Mouse (Mus musculus) hindbrain, embryonic 14.5 days (tissue): Measurements from ENCODE around the gene Ctsl. TPM values are rescaled to one million over a fixed set of nuclear protein-coding genes. Genes with fewer than 3 reads are reported as not detected.

Source experiments
- ATAC-seq: fragments of 200-750 bp; cut with Nextera tagmentation; 2 replicates; pipeline ENCODE4 v1.8.0; 2017; ENCODE audit warnings: moderate number of reproducible peaks, mild to moderate bottlenecking, moderate TSS enrichment, moderate library complexity; ENCODE audit not compliant: low FRiP score
- DNase-seq: peaks from one replicate; pipeline ENCODE4 v3.0.0-alpha.2; 2015; ENCODE audit warnings: low spot score
- H3K27ac ChIP-seq: fragments of 300-500 bp; sonication (generic); 2 replicates; pipeline ENCODE4 v1.5.1; 2014; ENCODE audit warnings: mild to moderate bottlenecking, moderate library complexity
- H3K27me3 ChIP-seq: fragments of 300-500 bp; sonication (generic); 2 replicates; pipeline ENCODE4 v1.6.1; 2014; ENCODE audit warnings: mild to moderate bottlenecking, low read length, mixed read lengths; ENCODE audit not compliant: control insufficient read depth, insufficient read depth
- H3K36me3 ChIP-seq: fragments of 300-500 bp; sonication (generic); replicated peaks from 2 replicates; pipeline ENCODE4 v1.6.1; 2014; ENCODE audit not compliant: control insufficient read depth, insufficient read depth
- H3K4me1 ChIP-seq: fragments of 300-500 bp; sonication (generic); replicated peaks from 2 replicates; pipeline ENCODE4 v1.6.1; 2014; ENCODE audit warnings: antibody characterized with exemption, low read length, mixed read lengths; ENCODE audit not compliant: control insufficient read depth, insufficient read depth
- H3K4me2 ChIP-seq: fragments of 300-500 bp; sonication (generic); replicated peaks from 2 replicates; pipeline ENCODE4 v1.6.1; 2014; ENCODE audit warnings: mild to moderate bottlenecking, moderate library complexity
- H3K4me3 ChIP-seq: fragments of 300-500 bp; sonication (generic); replicated peaks from 2 replicates; pipeline ENCODE4 v1.5.1; 2014; ENCODE audit warnings: mild to moderate bottlenecking, low read length
- H3K9ac ChIP-seq: fragments of 300-500 bp; sonication (generic); 2 replicates; pipeline ENCODE4 v1.6.1; 2014
- H3K9me3 ChIP-seq: fragments of 300-500 bp; sonication (generic); 2 replicates; pipeline ENCODE4 v1.6.1; 2016; ENCODE audit warnings: low read length; ENCODE audit not compliant: control insufficient read depth
- WGBS: fragments of 180-500 bp; shearing (Covaris S2); extraction: QIAGEN DNeasy Blood & Tissue Kit; methylation state at CpG from one replicate; pipeline ENCODE4 v1.1.7; 2014; 5-methylcytosine and 5-hydroxymethylcytosine counted together
- polyA plus RNA-seq: library from polyadenylated mRNA; unstranded; fragments of >200 nt; fragmentation: Nextera tagmentation; extraction: Ambion mirVana; gene quantifications from 2 replicates; pipeline ENCODE4 v1.2.1, GENCODE M21; 2014

The Ctsl gene
- polyA plus RNA-seq = 168 and 171 TPM in 2 replicates

DNA sequence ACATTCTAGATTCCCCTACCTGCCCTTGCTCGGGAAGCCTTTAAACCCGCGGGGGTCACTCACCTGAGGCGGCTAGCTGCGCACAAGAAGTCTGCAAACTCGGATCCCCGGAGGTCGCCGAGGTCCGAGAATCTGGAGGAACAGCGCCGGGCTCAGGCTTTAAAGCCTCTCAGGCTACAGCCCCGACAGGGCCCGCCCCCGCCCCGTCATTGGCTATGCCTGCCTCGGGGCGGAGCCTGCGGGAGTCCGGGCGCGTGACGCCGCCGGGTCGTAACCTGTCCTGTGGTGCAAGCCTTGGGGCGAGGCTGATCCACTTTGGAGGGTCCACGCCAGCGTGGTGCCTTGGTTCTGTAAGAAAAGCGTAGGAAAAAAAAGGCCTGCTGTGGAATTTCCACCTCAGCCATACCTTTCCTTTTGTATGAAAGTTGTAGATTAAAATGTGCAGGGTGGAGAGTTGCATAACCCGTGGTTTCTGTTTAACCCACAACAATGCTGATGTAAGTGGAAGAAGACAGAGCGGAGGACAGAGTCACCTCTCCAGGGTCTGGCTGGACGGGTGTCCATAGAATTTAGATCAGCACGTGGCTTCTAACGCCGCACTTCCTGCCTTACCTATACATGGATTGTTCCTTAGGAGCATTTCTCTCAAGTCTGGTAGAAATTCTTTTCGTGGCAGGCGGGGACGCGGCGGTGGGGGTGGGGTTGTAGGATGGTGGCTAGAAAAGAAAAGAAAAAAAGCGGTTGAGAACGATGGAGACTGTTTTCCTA lies at the start of gene Ctsl:
Gene Ctsl (minus strand): TSS at position 718 of the 768 bp plus-strand sequence.
- Histone ChIP-seq H3K36me3 (peaks cover 27% of the 10 kb centered on the region), H3K4me1 (peaks cover 10% of the 10 kb centered on the region), H3K9me3 (no peaks in the 10 kb centered on the region), H3K4me2 (peak within 1 kb of the TSS; percentile 64), H3K4me3 (peak within 1 kb of the TSS; percentile 76), H3K9ac (peak within 1 kb of the TSS; percentile 81), H3K27ac (peak within 1 kb of the TSS; percentile 72), H3K27me3 (no peaks in the 10 kb centered on the region)
- under 1% methylated on average over 43 of the region's 43 CpGs for WGBS
- DNase-seq (peak; percentile 87), ATAC-seq (peak; percentile 99)

DNA sequence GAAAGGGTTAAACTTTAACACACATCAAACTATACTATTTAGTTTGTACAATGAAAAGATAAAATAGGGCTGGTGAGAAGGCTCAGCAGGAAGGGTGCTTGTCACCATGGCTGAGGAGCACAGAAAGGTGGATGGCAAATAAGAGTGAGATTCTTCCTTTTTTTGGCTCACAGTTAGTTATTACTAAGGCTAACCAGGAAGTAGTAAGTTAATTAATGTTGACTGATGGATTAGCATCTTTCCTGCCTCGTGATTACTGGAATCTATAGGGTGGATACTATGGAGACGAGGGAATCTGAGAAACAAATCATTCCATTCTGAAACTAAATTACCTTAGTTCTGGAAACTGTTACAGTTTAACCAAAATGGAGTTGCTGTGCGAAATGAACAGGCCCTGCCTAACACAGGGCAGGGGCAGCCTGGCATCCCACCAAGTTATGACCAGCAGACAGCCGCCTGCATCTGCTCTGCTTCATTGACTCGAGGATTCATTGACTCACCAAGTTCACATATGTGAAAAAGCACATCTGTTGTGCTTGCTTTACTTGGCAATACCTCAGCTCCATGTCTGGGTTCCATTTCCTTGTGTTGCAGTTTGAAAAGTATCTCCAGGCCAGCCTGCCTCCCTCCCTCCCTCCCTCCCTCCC lies 46.4 kb upstream of the Ctsl start:
- no peak overlapping the region for H3K9ac ChIP-seq
- WGBS = 61% methylated on average over 5 of the region's 5 CpGs
- no peaks in the 10 kb centered on the region for H3K9me3 ChIP-seq
- no peaks in the 10 kb centered on the region for H3K27me3 ChIP-seq
- no peaks in the 10 kb centered on the region for H3K4me1 ChIP-seq
- H3K4me3 ChIP-seq = no peak overlapping the region
- ATAC-seq (no peak), DNase-seq (peak; percentile 40)
- H3K36me3 ChIP-seq = no peaks in the 10 kb centered on the region
- H3K4me2 ChIP-seq = no peak overlapping the region
- H3K27ac ChIP-seq = no peak overlapping the region

DNA sequence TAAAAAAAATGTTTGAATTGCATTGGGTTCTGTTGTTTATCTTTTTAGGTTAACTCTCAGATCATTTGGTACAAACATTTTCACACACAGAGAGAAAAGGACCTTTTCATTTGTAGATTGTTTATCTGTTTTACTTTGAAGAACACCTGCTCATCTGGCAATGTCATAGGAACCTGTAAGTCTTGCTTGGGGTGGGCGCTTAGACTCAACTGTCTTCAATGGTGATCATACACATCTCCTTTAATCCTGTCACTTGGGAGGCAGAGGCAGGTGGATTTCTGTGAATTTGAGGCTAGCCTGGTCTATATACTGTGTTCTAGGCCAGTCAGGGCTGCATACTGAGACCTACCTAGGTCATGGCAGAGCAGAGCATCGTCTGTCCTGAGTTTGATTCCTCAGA lies 45.0 kb upstream of the Ctsl start:
- ATAC-seq (no peak), DNase-seq (no peak)
- no peak overlapping the region for H3K4me3 ChIP-seq
- no peak overlapping the region for H3K4me2 ChIP-seq
- H3K36me3 ChIP-seq = no peaks in the 10 kb centered on the region
- no peak overlapping the region for H3K27ac ChIP-seq
- no peak overlapping the region for H3K9ac ChIP-seq
- no peaks in the 10 kb centered on the region for H3K27me3 ChIP-seq
- H3K4me1 ChIP-seq = no peaks in the 10 kb centered on the region
- H3K9me3 ChIP-seq = no peaks in the 10 kb centered on the region
- 90% methylated on average over 2 of the region's 2 CpGs for WGBS

DNA sequence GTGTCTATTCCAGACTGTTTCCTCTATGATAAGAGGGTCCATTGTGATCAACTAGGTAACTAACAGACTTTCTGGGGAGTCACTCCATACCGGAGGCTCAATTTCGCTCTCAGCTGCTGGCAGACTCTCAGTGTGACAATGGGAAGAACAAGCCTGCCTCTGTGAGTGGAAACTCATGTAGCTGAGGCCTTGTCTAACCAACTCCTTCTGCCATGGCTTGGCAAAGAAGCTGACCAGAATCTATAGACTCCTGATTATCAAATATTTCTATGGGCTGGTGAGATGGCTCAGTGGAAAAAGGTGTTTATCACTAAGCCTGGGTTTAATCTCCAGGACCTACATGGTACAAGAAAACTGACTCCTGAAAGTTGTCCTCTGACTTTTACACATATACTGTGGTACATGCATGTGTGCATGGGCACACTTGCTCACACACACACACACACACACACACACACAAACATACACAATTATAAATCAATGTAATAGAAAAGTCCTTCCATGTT lies 42.1 kb upstream of the Ctsl start:
- H3K4me3 ChIP-seq = no peak overlapping the region
- no peaks in the 10 kb centered on the region for H3K4me1 ChIP-seq
- H3K27me3 ChIP-seq = no peaks in the 10 kb centered on the region
- ATAC-seq (no peak), DNase-seq (no peak)
- no peak overlapping the region for H3K9ac ChIP-seq
- H3K9me3 ChIP-seq = no peaks in the 10 kb centered on the region
- 81% methylated on average over 2 of the region's 2 CpGs for WGBS
- H3K4me2 ChIP-seq = no peak overlapping the region
- no peak overlapping the region for H3K27ac ChIP-seq
- no peaks in the 10 kb centered on the region for H3K36me3 ChIP-seq

DNA sequence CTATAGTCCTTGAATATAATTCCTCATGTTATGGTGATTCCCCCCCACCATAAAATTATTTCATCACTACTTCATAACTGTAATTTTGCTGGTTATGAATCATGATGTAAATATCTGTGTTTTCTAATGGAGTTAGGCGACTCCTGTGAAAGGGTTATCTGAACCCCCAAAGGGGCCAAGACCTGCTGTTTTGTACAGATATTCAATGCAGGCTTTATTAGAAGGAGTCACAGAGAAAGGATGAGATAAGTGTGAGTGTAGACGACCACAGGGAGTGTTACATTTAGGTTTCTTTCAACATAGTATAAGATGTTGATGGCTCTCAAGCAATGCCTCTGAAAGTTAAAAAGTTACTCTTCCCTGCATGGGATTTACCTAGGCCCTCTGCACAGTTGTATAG lies 40.6 kb upstream of the Ctsl start:
- Histone ChIP-seq H3K9me3 (no peaks in the 10 kb centered on the region), H3K9ac (no peak overlapping the region), H3K27me3 (no peaks in the 10 kb centered on the region), H3K4me2 (no peak overlapping the region), H3K4me3 (no peak overlapping the region), H3K4me1 (no peaks in the 10 kb centered on the region), H3K36me3 (no peaks in the 10 kb centered on the region), H3K27ac (no peak overlapping the region)
- DNase-seq = no peak
- ATAC-seq = no peak
- 92% methylated on average over 2 of the region's 2 CpGs for WGBS

DNA sequence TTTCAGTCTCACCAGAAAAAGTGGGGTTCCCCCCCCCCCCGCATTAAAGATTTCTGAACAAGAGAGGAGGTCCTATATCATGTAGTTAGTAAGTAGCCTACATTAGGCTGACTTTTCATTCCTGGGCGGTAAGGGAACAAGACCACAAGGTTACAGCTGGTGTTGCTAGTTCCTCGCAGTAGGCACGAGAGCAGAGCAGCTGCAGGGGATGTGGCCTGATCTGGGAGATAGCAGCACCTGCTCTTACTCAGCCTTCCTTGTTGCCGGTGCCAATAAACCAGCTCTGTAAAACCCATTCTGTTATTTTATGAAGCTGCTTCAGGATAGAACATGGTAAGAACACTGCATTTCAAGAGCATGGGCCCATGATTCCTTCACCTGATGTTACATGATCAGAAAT lies 39.9 kb upstream of the Ctsl start:
- DNase-seq (no peak), ATAC-seq (no peak)
- 84% methylated on average over 5 of the region's 5 CpGs for WGBS
- Histone ChIP-seq H3K9ac (no peak overlapping the region), H3K4me3 (no peak overlapping the region), H3K9me3 (no peaks in the 10 kb centered on the region), H3K27me3 (no peaks in the 10 kb centered on the region), H3K4me2 (no peak overlapping the region), H3K27ac (no peak overlapping the region), H3K36me3 (no peaks in the 10 kb centered on the region), H3K4me1 (no peaks in the 10 kb centered on the region)

DNA sequence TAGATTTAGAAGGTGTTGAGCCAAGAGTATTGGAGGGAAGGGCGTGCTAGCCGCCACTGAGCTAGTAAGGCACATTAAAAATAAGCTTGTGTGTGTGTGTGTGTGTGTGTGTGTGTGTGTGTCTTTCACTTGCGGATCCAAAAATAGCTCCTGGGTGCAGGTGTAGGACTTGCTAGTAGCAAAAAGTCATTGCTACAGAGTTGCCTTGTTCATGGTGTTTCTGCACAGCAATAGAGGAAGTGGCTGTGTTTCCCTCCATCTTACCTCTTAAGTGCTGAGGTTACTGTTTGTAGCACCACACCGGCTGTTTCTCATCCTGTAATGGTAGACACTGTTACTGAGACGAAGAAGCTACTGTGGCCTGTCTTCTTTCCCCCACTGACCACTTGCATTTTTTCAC lies 37.3 kb upstream of the Ctsl start:
- Histone ChIP-seq H3K9ac (no peak overlapping the region), H3K4me1 (no peaks in the 10 kb centered on the region), H3K4me2 (no peak overlapping the region), H3K9me3 (no peaks in the 10 kb centered on the region), H3K36me3 (no peaks in the 10 kb centered on the region), H3K27me3 (no peaks in the 10 kb centered on the region), H3K27ac (no peak overlapping the region), H3K4me3 (no peak overlapping the region)
- DNase-seq (no peak), ATAC-seq (no peak)
- WGBS = 96% methylated on average over 5 of the region's 5 CpGs

DNA sequence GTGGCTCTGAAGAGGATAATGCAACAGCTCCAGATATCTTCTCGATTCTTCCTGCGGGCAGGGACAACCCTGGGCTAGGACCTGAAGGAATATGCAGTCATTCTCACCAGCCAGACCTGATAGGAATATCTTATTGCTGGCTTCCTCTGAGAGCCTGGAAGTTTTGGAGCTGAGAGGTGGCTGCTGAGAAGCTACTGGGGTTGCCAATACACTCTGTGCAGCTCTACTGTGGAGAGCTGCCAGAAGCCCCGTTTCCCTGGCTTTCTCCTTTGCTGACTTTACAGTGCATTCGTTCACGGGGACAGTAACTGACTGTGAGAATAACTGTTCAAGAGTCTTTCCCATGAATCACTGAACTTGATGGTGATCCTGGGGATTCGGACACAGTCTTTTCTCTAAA lies 34.9 kb upstream of the Ctsl start:
- ATAC-seq (no peak), DNase-seq (no peak)
- H3K9ac ChIP-seq = no peak overlapping the region
- no peaks in the 10 kb centered on the region for H3K36me3 ChIP-seq
- H3K27ac ChIP-seq = no peak overlapping the region
- H3K4me2 ChIP-seq = no peak overlapping the region
- H3K4me1 ChIP-seq = no peaks in the 10 kb centered on the region
- 82% methylated on average over 6 of the region's 6 CpGs for WGBS
- no peaks in the 10 kb centered on the region for H3K27me3 ChIP-seq
- no peak overlapping the region for H3K4me3 ChIP-seq
- H3K9me3 ChIP-seq = no peaks in the 10 kb centered on the region

DNA sequence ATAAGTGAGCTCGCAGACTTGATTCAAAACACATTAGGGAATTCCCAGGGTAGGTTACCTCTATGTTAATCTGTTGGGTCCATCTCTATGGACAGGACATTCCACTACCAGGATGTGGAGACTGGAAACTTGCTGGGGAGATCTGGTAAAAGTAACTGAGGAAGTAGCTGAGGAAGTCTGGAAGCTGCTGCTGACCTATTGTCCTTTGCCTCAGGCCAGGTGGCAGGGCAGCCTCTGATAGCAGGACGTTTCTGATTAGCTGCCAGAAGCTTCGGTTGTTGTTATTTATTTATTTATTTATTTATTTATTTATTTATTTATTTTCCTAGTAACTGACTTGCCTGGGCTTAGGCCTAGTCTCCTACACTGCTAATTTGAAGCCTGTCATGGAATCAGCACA lies 32.8 kb upstream of the Ctsl start:
- Histone ChIP-seq H3K4me1 (no peaks in the 10 kb centered on the region), H3K4me3 (no peak overlapping the region), H3K27me3 (no peaks in the 10 kb centered on the region), H3K9ac (no peak overlapping the region), H3K27ac (no peak overlapping the region), H3K36me3 (no peaks in the 10 kb centered on the region), H3K4me2 (no peak overlapping the region), H3K9me3 (no peaks in the 10 kb centered on the region)
- ATAC-seq = no peak
- no peak for DNase-seq
- WGBS = 78% methylated on average over 3 of the region's 3 CpGs
